Mouse (Mus musculus) heart, postnatal 0 days (tissue): Measurements from ENCODE around the gene Ulbp1.
"Not testable (repeated sequence)": the region's sequence is repeated elsewhere in the genome, so short reads cannot be mapped to it uniquely, and the experiment has no call there.

Experiments used
- CTCF ChIP-seq: IDR thresholded peaks from 2 replicates; pipeline ENCODE4 v1.5.1; 2016; ENCODE audit warnings: antibody characterized with exemption, control low read depth, low read depth
- EP300 ChIP-seq: IDR thresholded peaks from 2 replicates; pipeline ENCODE4 v1.6.1; 2016; ENCODE audit warnings: antibody characterized with exemption, low read depth

- TF ChIP-seq EP300, result not testable (repeated sequence)
- peak; percentile 65 for TF ChIP-seq CTCF
Measured at GRCm38 (mm10) chr10:7469716-7470414, 3.6 kb downstream of the Ulbp1 start.
